Mouse (Mus musculus): ENCODE measurements around the gene Gm20509. TPM values are rescaled to one million over a fixed set of nuclear protein-coding genes. Genes with fewer than 3 reads are reported as not detected.

Gene Gm20509
- not detected for polyA plus RNA-seq (2017; shearing (Covaris generic))

GRCm38 (mm10) chr9:73102181-73102580 is at the start of gene Gm20509:
Gene Gm20509 (plus strand): TSS chr9:73102470.

GRCm38 (mm10) chr9:73101536-73101935 is 734 bp upstream of the Gm20509 start, which contains the start of gene Khdc3:
Gene Khdc3 (plus strand): TSS chr9:73101836.

GRCm38 (mm10) chr9:73112919-73113906 is 10.9 kb downstream of the Gm20509 start, which contains the start of gene Rsl24d1:
Gene Rsl24d1 (plus strand): TSS chr9:73113426.

Other genes with a start within 250 kb of the Gm20509 start
- 0.10 TPM for gene Pygo1, start 176.8 kb upstream of the Gm20509 start, polyA plus RNA-seq (2017; shearing (Covaris generic))
- 1.1 TPM for gene Dyx1c1, start 143.7 kb upstream of the Gm20509 start, polyA plus RNA-seq (2017; shearing (Covaris generic))
- gene Gm44503, start 143.6 kb upstream of the Gm20509 start, polyA plus RNA-seq (2017; shearing (Covaris generic)) = not detected
- 1.7 TPM for gene Ccpg1os, start 117.1 kb upstream of the Gm20509 start, polyA plus RNA-seq (2017; shearing (Covaris generic))
- 116 TPM for gene Ccpg1, start 117.0 kb upstream of the Gm20509 start, polyA plus RNA-seq (2017; shearing (Covaris generic))
- 12.4 TPM for gene Pigb, start 62.1 kb upstream of the Gm20509 start, polyA plus RNA-seq (2017; shearing (Covaris generic))
- gene Rab27a, start 57.6 kb upstream of the Gm20509 start, polyA plus RNA-seq (2017; shearing (Covaris generic)) = 45.8 TPM
- gene Khdc3, start 634 bp upstream of the Gm20509 start, polyA plus RNA-seq (2017; shearing (Covaris generic)) = not detected
- 50.2 TPM for gene Rsl24d1, start 11.0 kb downstream of the Gm20509 start, polyA plus RNA-seq (2017; shearing (Covaris generic))